Mouse (Mus musculus) spleen, postnatal 4 days (tissue): ENCODE data around the gene Foxf2.

Experiments used
- DNase-seq, 2 experiments: peaks; one replicate each; pipeline ENCODE4 v3.0.0; 2022; ENCODE audit warnings: low spot score in 2 of 2

The Foxf2 gene

GRCm38 (mm10) chr13:31625333-31626101 lies at the start of gene Foxf2:
Gene Foxf2 (plus strand): TSS chr13:31625816.
- DNase-seq: peak in 1 of 2 experiments; percentile 60

DNA sequence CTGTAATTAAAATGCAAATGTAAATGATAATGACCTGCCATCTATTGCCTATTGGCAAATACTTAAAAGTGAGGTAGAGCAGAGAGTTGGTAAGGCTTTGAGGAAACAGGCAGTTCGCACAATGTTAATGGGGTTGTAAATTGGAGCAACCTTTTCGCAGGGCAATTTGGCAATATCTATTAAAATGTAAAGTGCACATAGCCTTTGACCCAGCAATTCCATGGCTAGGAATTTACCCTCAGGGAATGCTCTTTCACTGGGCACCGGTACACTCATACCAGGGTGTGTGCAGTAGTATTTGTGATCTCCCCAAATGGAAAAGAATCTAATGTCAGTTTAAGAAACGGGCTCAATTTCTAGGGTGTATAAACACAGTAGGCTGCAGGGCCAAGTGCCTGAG lies 48.9 kb upstream of the Foxf2 start:
- DNase-seq: no peak

GRCm38 (mm10) chr13:31577576-31577975 lies 48.0 kb upstream of the Foxf2 start:
- no peak for DNase-seq

DNA sequence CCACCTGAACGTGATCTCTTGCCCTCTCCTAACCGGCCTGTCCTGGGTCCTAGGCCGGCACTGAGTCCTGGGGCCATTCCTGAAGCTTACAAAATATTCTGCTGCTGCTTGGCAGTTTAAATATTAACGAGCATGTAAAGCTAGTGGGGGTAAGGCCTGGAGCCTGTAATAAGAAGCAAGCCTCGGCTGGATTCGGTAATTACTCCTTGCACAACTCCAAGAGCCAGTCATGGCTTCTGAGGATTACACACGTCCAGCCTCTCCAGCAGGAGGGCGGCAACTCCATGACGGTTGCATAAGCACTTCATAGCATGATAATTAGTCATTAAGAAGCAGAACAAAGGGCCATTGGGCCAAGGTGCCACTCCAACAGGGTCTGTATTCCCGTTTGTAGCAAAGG lies 47.2 kb upstream of the Foxf2 start:
- no peak for DNase-seq

DNA sequence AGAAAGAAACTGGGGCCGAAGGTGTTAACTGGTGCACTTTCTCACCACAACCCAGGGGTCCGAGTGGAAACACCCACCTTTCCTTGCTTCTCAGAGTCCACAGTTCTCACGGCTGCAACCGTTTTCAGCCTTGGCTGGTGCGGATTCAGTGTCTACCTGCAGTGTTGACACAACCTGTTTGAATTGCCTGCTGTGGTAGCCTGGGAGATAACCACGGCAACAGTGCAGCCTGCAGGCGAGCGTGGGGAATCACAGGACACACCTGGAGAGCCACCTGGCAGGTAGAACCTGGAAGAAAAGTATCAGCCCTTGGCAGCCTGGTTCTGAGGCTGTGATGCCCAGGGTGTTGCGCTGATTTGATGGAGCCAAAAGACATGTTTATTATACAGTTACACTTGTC lies 45.8 kb upstream of the Foxf2 start:
- DNase-seq: no peak

GRCm38 (mm10) chr13:31587341-31587740 lies 38.3 kb upstream of the Foxf2 start:
- no peak for DNase-seq

GRCm38 (mm10) chr13:31599576-31599975 lies 26.0 kb upstream of the Foxf2 start:
- no peak for DNase-seq

GRCm38 (mm10) chr13:31603964-31604363 lies 21.7 kb upstream of the Foxf2 start:
- no peak for DNase-seq

- no peak for DNase-seq
These were observed 10.7 kb upstream of the Foxf2 start for GRCm38 (mm10) chr13:31614724-31615465.

- DNase-seq: no peak
These were observed 10.0 kb upstream of the Foxf2 start for GRCm38 (mm10) chr13:31615561-31616165.

- no peak for DNase-seq
These were observed 7.6 kb upstream of the Foxf2 start for GRCm38 (mm10) chr13:31618001-31618400.

DNA sequence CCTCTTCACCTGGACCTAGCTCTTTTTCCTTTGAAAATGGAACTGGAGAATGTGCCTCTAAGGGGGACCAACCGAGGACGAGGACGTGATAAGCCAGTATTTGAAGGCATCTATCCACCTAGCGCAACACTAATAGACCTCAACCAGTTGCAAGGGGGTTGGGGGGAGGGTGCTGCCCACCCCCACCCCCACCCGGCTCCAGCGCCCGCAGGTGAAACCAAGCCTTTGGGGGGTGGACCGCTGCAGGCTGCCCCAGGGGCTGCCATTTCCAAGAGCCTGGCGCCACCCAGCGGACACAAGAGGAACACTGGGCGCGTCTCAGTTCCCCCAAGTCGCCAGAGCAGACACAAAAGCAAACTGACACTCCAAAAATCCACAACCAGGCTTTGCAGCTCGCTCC lies 7.2 kb upstream of the Foxf2 start:
- peak; percentile 41 to 81 for DNase-seq

GRCm38 (mm10) chr13:31618919-31619655 lies 6.5 kb upstream of the Foxf2 start:
- no peak for DNase-seq

GRCm38 (mm10) chr13:31619826-31620498 lies 5.7 kb upstream of the Foxf2 start:
- no peak for DNase-seq

- no peak for DNase-seq
These were observed 5.1 kb upstream of the Foxf2 start for GRCm38 (mm10) chr13:31620499-31620847.

DNA sequence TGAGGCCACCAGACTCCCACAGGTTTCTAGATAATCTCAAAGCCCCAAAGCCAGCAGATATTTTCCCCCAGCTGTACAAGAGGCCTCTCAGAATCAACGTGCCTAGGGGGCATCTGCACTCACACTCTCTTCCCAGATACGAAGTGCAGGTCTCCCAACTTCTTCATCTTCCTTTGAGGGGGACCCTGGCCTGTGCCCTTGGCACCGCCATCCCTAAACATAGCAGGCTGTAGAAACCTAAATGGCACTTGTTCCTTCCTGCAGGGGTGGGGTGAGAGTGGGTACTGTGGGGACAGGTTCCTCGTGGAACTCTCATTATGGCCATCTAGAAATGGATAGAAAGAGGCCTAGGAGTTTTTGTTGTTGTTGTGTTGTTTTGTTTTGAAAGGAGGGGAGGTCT lies 4.7 kb upstream of the Foxf2 start:
- DNase-seq: no peak

GRCm38 (mm10) chr13:31621741-31622140 lies 3.9 kb upstream of the Foxf2 start:
- DNase-seq: no peak

GRCm38 (mm10) chr13:31622371-31622770 lies 3.2 kb upstream of the Foxf2 start:
- DNase-seq: no peak

DNA sequence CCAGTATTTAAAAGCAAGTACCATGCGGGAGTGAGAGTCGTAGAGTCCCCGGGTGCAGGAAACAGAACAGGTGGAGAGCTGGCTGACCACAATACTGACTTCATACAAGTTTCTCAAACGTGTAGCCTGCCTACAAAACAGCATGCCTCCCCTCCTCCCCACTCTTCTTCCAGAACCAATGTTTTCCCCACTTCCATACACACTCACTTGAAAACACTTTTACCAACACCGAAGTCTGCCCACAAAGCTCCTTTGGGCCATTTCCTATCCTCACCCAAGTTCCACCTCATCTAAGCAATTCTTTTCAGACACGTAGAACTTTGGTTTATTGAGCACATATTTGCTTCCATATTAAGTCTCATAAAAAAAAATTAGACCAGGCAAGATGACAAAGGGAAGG lies 2.3 kb upstream of the Foxf2 start:
- no peak for DNase-seq

DNA sequence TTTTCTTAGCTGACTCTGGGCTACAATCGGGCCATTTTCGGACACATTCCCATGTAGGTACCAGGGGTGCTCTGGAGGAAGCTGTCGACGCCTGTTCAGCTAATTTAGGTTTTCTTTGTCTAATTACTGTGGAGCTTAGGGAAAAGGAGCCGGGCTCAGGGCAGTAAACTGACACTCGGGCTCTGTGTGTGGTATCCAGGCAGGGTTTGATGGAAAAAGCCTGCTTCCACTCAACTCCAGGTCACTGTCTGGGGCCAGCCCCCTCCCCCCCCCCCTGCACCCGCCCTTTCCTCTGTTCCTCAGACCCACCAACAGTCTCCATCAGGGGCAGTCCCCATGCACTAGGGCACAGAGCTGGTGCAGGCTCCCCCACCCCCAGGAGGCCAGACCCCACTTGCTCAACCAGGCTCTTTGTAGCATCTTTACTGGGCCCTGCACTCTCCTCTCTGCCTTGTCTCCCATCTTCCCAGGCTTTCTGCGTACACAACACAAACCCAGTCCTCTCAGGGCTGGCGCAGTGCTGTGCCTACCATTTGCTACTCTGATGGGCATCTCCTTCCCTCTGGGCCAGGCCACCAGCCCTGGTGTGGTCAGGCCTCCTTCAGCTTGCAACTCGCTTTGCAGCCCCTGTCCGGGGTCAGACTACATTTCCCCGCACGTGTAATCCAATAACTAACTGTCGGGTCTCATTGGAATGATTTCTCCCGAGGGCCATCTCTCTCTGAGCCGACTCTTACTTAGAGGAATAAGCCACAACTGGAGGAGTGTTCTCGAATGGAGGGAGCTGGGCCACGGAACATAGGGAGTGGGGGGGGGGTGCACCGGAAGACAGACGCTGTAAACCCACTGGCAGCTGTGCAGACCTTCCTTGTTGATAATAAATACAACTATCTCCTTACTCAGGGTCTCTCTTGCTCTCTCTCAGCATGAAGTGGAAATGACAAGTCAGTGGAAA lies 1.4 kb upstream of the Foxf2 start:
- DNase-seq: no peak

- DNase-seq: no peak
These were observed 667 bp upstream of the Foxf2 start for GRCm38 (mm10) chr13:31624966-31625332.
